Mouse (Mus musculus) kidney, adult 11 months (tissue): ENCODE measurements around the gene Rhox1.
"Not testable (repeated sequence)": the region's sequence is repeated elsewhere in the genome, so short reads cannot be mapped to it uniquely, and the experiment has no call there.

Experiments used
- DNase-seq: peaks from one replicate; pipeline ENCODE4 v3.0.0; 2022

Rhox1 gene

DNA sequence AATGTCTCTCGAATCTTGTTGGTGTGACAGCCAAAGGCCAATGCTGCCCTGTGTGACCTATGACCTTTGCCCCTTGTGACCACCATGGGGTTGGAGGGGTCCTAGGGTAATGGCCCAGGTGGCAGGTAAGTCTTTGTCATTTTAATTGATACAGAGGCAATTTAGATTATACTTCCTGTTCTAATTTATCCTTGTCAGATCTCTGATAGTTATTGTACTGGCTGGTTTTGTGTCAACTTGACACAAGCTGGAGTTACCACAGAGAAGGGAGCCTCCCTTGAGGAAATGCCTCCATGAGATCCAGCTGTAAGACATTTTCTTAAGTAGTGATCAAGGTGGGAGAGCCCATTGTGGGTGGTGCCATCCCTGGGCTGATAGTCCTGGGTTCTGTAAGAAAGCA is at the start of gene Rhox1:
TSS of gene Rhox1 (minus strand) at position 101 of the 400 bp plus-strand sequence.
- DNase-seq, result not testable (repeated sequence)

DNA sequence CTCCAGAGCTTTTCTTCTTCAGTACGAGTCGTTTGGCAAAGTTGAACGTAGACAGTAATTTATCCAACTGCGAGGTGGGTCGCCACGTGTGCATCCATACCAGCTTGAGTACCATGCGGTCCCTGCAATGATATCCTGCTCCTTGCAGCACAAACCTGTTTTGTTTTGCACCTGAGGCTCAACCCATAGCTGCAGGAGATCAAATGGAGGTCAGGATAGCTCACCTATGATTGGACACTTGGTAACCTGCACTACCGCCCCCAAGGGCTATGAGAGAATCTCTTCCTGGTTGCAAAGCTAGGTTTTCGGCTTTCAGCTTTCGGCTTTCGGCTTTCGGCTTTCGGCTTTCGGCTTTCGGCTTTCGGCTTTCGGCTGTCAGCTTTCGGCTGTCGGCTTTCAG is 43.0 kb upstream of the Rhox1 start, which contains the start of gene Rhox4a:
TSS of gene Rhox4a (plus strand) at position 301 of the 400 bp plus-strand sequence.
- not testable (repeated sequence) for DNase-seq

DNA sequence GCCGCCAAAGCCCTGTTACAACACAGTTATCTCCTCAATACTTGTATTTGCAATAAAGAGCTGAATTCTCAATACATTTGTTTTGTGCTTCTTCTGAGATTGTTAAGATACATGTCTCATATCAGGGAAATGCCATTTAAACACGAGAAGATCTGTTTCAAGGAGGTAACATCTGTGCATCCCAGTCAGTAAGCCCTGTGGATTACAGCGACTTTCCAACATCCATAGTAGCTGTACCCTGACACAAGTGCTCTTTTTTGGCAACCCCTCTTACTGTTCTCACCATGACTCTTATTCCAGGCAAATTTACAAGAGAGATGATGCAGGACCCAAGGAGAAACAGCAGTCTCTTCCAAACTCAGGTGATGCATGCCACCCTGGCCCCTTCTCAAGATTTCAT is 27.6 kb upstream of the Rhox1 start, which contains the start of gene Rhox3a:
TSS of gene Rhox3a (plus strand) at position 301 of the 400 bp plus-strand sequence.
- not testable (repeated sequence) for DNase-seq

DNA sequence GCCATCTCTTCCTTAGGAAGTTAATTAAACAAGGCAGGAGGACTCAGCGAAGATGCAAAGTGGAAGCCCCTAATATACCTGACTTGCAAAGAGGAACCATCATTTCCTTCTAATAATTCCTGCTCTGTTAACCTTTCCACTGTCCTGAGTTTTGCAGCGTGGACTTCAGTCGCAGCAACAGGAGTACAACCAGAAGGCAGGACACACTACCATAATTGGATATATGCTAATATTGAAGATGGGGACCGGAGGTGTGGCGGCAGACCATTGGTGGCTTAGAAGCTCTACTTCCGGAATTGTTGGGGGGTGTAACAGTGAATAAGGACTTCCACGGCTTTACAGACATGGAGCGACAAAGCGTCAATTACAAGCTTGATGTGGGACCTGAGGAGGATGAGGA is 22.6 kb upstream of the Rhox1 start, which contains the start of gene Rhox2a:
TSS of gene Rhox2a (plus strand) at position 301 of the 400 bp plus-strand sequence.
- DNase-seq, result not testable (repeated sequence)

DNA sequence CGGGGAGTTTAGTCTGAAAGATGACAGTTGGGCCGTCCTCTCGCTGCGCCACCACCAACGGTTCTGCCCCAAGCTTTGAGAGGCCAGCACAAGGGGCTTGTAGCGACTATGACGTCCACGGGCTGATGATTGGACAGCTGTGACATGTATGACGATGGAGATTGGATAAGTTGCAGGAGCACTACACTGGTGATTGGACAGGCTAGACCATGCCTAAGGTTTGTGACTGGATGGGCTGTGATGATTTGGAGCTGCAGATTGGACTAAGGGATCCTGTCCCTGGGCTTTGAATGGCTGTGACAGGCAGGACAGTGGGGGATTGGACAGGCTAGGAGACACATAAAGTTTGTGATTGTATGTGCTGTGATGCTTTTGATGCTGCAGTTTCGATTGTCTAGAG is 11.1 kb downstream of the Rhox1 start, which contains the start of gene Gm9:
TSS of gene Gm9 (minus strand) at position 101 of the 400 bp plus-strand sequence.
- DNase-seq, result no peak

DNA sequence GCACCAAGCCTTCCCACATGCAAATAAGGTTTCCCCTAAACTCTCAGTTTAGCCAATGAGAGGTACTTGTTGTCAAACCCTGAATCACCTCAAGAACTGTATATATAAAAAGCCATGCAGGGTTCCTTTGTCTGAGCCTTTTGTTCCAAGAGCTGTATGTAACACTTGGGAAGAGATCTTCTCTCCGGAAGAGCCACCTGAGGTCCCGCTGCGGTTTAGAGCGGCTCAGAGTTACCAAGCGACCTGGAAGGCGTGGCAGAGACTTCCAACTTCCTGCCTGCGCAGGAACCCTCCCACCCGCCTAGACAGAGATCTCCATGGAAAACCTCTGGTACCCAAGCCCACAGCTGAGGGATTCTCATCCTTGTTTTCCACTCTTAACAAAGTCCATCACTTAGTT is 23.4 kb downstream of the Rhox1 start:
- DNase-seq, result no peak

DNA sequence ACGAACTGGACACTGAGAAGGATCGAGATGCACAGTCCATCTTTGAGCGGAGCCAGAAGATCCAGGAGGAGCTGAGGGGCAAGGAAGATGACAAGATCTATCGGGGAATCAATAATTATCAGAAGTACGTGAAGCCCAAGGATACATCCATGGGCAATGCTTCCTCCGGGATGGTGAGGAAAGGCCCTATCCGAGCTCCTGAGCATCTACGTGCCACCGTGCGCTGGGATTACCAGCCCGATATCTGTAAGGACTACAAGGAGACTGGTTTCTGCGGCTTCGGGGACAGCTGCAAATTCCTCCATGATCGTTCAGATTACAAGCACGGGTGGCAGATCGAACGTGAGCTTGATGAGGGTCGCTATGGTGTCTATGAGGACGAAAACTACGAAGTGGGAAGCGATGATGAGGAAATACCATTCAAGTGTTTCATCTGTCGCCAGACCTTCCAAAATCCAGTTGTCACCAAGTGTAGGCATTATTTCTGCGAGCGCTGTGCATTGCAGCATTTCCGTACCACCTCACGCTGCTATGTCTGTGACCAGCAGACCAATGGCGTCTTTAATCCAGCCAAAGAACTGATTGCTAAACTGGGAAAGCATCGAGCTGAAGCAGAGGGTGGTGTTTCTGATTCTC is 30.2 kb downstream of the Rhox1 start:
- no peak for DNase-seq

DNA sequence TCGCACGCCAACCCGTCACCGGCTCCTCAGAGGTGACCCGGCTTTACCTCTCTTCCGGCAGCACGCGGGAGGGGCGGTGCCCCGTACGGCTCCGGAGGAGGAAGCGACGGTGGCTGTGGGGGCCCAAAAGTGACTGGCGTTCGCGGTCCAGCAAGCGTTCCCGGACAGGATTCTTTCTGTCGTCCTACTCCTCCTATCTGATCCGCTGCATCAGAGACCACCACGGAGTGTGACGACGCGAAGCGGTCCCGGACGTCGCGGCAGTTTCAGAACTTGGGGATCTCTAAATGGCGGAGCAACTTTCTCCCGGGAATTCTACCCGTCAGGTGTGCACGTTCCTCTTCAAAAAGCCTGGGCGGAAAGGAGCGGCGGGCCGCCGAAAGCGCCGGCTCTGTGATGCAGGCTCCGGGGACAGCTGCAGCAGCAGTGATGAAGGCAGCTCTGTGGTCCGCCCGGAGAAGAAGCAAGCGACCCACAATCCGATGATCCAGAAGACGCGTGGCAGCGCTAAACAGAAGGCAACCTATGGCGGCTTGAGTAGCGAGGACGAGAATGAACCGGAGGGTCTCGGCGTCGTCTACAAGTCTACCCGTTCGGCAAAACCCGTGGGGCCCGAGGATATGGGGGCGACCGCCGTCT is 30.8 kb downstream of the Rhox1 start, which contains the start of the genes Ndufa1 and Rnf113a1:
TSS of gene Ndufa1 (minus strand) at position 59 of the 639 bp plus-strand sequence.
TSS of gene Rnf113a1 (plus strand) at position 141 of the 639 bp plus-strand sequence.
- peak; percentile 74 for DNase-seq

DNA sequence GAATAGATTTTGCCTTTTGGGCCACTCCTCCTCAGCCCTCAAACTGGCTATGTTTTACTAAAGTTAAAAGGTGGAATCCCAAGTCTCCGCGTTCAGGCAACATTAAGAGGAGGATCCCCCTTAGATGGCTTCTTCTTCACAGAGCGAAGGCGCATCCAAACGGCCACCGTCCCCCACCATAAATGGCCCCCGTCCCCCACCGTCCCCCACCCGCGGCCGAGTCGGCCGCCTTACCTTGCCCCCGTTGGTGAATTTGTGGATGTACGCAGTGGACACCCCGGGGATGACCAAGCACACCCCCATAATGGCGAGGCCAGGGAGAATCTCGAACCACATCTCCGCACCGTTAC is 31.3 kb downstream of the Rhox1 start:
- no peak for DNase-seq

DNA sequence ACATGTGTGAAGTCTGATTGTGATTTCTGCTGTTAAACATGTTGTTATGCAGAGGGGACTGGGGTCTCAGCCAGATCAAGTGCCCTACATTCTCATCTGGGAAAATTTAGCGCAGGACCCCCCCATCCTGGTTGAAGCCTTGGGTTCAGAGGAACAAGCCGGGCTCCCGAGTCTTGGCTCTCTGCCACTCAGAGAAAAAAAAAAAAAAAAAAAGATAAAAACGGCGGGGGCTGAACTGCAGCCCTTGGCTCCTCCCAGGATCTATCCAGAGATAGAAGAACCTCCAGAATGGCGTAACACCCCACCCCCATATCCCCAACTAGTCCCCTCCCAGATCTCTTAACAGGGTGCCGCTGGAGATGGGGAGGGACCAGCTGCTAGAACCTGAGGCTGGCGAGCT is 37.7 kb downstream of the Rhox1 start:
- DNase-seq, result not testable (repeated sequence)

DNA sequence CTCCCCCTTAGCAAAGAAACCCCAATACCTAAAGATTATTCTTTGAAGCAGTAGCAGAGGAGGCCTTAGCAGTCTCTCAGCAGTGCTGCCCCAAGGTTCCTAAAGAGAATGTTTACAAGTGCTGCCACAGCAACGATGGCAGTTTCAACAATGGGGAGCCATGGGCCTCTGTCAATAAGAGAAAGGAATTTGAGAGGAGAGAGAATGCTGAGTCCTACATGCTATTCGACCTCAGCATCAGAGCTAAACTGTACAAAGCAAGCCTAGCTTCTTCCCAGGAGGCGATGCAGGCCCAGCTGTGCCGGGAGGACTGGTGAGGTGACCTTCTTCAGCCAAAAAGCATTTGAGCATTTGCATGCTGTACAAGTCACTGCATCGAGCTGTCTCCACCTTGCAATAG is 53.3 kb downstream of the Rhox1 start, which contains the start of gene Akap14:
TSS of gene Akap14 (minus strand) at position 101 of the 400 bp plus-strand sequence.
- DNase-seq, result no peak

DNA sequence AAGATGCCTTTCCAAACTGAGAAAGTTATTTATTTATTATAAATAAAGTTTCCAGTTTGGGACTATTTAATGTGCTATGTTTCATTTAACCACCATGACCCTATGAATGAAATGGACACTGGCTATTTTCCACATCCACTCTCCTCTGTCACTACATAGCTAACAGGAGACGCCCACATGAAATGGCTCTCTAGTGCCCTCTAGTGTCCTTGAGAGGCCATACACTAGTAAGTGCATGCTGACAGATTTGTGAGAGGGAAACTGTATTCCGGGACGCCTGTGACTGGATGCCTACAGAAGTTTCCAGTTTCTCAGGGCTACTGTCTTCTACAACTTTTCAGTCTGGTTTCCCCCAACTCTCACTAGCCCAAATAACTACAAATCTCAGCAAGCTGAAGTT is 55.0 kb downstream of the Rhox1 start:
- peak; percentile 21 for DNase-seq
